Mouse (Mus musculus): ENCODE data around the gene Slc16a10. TPM values are rescaled to one million over a fixed set of nuclear protein-coding genes. Genes with fewer than 3 reads are reported as not detected.

The Slc16a10 gene
- total and polyA plus RNA-seq, 3 experiments: 4.1 to 10.4 (median 4.5) TPM

DNA sequence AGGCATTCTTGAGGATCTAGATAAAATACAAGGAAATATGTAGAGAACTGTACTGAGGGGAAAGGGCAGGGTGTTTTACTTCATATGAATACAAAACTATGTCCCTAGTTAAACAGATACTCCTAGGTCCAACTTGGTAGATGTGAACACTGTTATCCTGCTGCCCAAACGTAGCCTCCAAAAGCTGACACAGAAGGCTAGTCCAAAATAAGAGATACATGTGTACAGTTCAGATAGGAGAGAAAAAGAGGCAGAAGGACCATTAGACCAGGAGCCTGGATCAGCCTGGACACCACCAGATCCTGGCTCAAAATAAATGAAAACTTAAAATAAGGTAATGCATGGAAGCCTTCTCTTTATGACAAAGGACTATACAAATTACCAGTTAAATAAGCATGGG is 8.4 kb downstream of the Slc16a10 start:
- Histone ChIP-seq H3K79me2 (replicated peaks; ENCODE audit: control insufficient read depth, extremely low read depth, insufficient read depth, poor library complexity, severe bottlenecking) (no peaks in the 10 kb centered on the region), H3K4me3 (replicated peaks in 1 of 3; ENCODE audit: low read depth in 2 of 3, low read length in 2 of 3, poor library complexity in 1 of 3) (no peak overlapping the region), H3K9me3 (replicated peaks; ENCODE audit: low read length) (no peaks in the 10 kb centered on the region), H3K4me2 (ENCODE audit: insufficient read depth, low read depth, poor library complexity, severe bottlenecking) (no peak overlapping the region), H3K27ac (ENCODE audit: insufficient read depth, low read depth) (no peak overlapping the region), H3K27me3 (replicated peaks) (no peaks in the 10 kb centered on the region), H3K36me3 (replicated peaks in 1 of 2; ENCODE audit: control insufficient read depth in 1 of 2, insufficient read depth in 1 of 2, low read length in 1 of 2) (no peaks in the 10 kb centered on the region), H3K9ac (ENCODE audit: insufficient read depth, low read depth) (no peak overlapping the region), H3K4me1 (ENCODE audit: control insufficient read depth in 1 of 2, insufficient read depth in 2 of 2) (peaks cover 9 to 24% of the 10 kb centered on the region in 2 experiments; a peak in 3 of 4 replicates)
- TF ChIP-seq NRF1 (IDR thresholded peaks at IDR 0.05; ENCODE audit: low read depth, low read length) (no peak), E2F4 (IDR thresholded peaks at IDR 0.05; ENCODE audit: insufficient replicate concordance, low read depth, low read length) (no peak), NELFE (IDR thresholded peaks at IDR 0.05; ENCODE audit: low read depth, low read length) (no peak), JUN (IDR thresholded peaks at IDR 0.05; ENCODE audit: insufficient read depth, low read depth, low read length) (no peak)
- no peak for DNase-seq (ENCODE audit: extremely low read depth)
- in situ Hi-C loops (cut with MboI; ENCODE audit: low pct_ligation_motif_present, low pct_unique_long_range_greater_than_20kb, low sequenced_read_pairs): no loop called here
- dilution Hi-C loops (cut with MboI; ENCODE audit: extremely low pct_ligation_motif_present, extremely low pct_unique_long_range_greater_than_20kb, low sequenced_read_pairs): no loop called here

DNA sequence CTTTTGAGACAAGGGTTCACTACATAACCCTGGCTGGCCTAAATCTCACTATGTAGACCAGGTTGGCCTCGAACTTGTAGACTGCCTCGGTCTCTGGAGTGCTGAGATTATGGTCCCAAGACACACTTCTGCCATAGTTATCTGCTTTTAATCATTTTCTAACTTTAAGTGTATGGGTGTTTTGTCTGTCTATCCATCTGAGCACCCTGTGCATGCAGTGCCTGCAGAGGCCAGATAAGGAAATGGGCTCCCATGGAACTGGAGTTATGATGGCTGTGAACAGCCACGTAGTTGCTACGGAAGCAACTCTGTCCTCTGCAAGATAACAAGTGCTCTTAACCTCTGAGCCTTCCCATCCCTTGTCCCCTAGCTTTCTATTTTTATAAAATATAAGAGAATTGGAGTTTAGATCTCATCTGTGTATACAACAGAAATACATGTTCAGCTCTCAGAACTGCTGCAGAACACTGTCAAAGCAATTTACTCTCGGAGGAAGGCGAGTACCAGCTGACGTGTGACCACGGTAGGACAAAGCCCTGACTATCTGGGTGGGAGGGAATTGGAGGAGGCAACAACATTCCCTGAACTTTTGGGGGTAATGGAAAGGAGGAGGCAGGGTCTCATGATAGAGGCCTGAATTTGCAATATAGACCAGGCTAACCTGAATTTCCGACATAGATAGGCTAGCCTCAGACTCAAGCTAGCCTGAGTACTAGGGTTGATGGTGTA is 10.2 kb downstream of the Slc16a10 start:
- dilution Hi-C loops (cut with MboI; ENCODE audit: extremely low pct_ligation_motif_present, extremely low pct_unique_long_range_greater_than_20kb, low sequenced_read_pairs): no loop called here
- H3K4me1 ChIP-seq (ENCODE audit: control insufficient read depth in 1 of 2, insufficient read depth in 2 of 2): peaks cover 14 to 27% of the 10 kb centered on the region in 2 experiments
- no peak for TF ChIP-seq MEF2A (IDR thresholded peaks at IDR 0.05; ENCODE audit: borderline replicate concordance, low read depth, low read length)
- TF ChIP-seq POLR2AphosphoS2 (IDR thresholded peaks at IDR 0.05; ENCODE audit: low read depth, low read length): no peak
- no peak for TF ChIP-seq PAX5 (IDR thresholded peaks at IDR 0.05; ENCODE audit: low read length)
- no peak for TF ChIP-seq MAFK (IDR thresholded peaks at IDR 0.05; ENCODE audit: insufficient replicate concordance, low read length)
- TF ChIP-seq MYC (IDR thresholded peaks at IDR 0.05; ENCODE audit: low read depth, low read length): no peak
- TF ChIP-seq HCFC1 (IDR thresholded peaks at IDR 0.05; ENCODE audit: low read depth, low read length): no peak
- TF ChIP-seq MAX (IDR thresholded peaks at IDR 0.05; ENCODE audit: low read length): no peak
- TF ChIP-seq NELFE (IDR thresholded peaks at IDR 0.05; ENCODE audit: low read depth, low read length): no peak
- TF ChIP-seq CHD2 (IDR thresholded peaks at IDR 0.05; ENCODE audit: low read length): no peak
- TF ChIP-seq E2F4 (IDR thresholded peaks at IDR 0.05; ENCODE audit: insufficient replicate concordance, low read depth, low read length): no peak
- no peak for TF ChIP-seq ZKSCAN1 (IDR thresholded peaks at IDR 0.05; ENCODE audit: borderline replicate concordance, low read depth, low read length)
- no peak for TF ChIP-seq RCOR1 (conservative IDR thresholded peaks at IDR 0.05; ENCODE audit: low read depth, low read length)

More for the DNA sequence above, 10.2 kb downstream of the Slc16a10 start:
- 0 out of 2 replicates have a peak, but pooled peaks cover under 1% of the 10 kb centered on the region for H3K79me2 ChIP-seq (replicated peaks; ENCODE audit: control insufficient read depth, extremely low read depth, insufficient read depth, poor library complexity, severe bottlenecking)
- in situ Hi-C loops (cut with MboI; ENCODE audit: low pct_ligation_motif_present, low pct_unique_long_range_greater_than_20kb, low sequenced_read_pairs): no loop called here
- no peak overlapping the region for H3K4me2 ChIP-seq (ENCODE audit: insufficient read depth, low read depth, poor library complexity, severe bottlenecking)
- no peaks in the 10 kb centered on the region for H3K27me3 ChIP-seq (replicated peaks)
- no peak overlapping the region for H3K4me3 ChIP-seq (replicated peaks in 1 of 3; ENCODE audit: low read depth in 2 of 3, low read length in 2 of 3, poor library complexity in 1 of 3)
- H3K9ac ChIP-seq (ENCODE audit: insufficient read depth, low read depth): no peak overlapping the region
- DNase-seq (ENCODE audit: extremely low read depth): no peak
- no peaks in the 10 kb centered on the region for H3K9me3 ChIP-seq (replicated peaks; ENCODE audit: low read length)
- H3K36me3 ChIP-seq (replicated peaks in 1 of 2; ENCODE audit: control insufficient read depth in 1 of 2, insufficient read depth in 1 of 2, low read length in 1 of 2): no peaks in the 10 kb centered on the region
- H3K27ac ChIP-seq (ENCODE audit: insufficient read depth, low read depth): no peak overlapping the region

Data from CH12.LX (cell line).